Mouse (Mus musculus): Measurements from ENCODE around the gene Mxd3. TPM values are rescaled to one million over a fixed set of nuclear protein-coding genes. Genes with fewer than 3 reads are reported as not detected.
A peak's percentile ranks its signal among the peaks of the same experiment; 100 is the strongest.

Mxd3 gene
- total and polyA plus RNA-seq, 3 experiments: 4.1 to 7.3 (median 6.9) TPM

- H3K9me3 ChIP-seq (replicated peaks; ENCODE audit: low read length): no peaks in the 10 kb centered on the region
- H3K4me1 ChIP-seq (ENCODE audit: control insufficient read depth in 1 of 2, insufficient read depth in 2 of 2): peaks cover 25 to 34% of the 10 kb centered on the region in 2 experiments
- H3K4me2 ChIP-seq (ENCODE audit: insufficient read depth, low read depth, poor library complexity, severe bottlenecking): peak overlapping the region; percentile 55
- dilution Hi-C loops (cut with MboI; ENCODE audit: extremely low pct_ligation_motif_present, extremely low pct_unique_long_range_greater_than_20kb, low sequenced_read_pairs) (no loop called here), in situ Hi-C loops (cut with MboI; ENCODE audit: low pct_ligation_motif_present, low pct_unique_long_range_greater_than_20kb, low sequenced_read_pairs) (no loop called here)
- peak overlapping the region; percentile 33 for H3K9ac ChIP-seq (ENCODE audit: insufficient read depth, low read depth)
- TF ChIP-seq POLR2A (IDR thresholded peaks at IDR 0.05; ENCODE audit: low read depth, low read length) (no peak), NRF1 (IDR thresholded peaks at IDR 0.05; ENCODE audit: low read depth, low read length) (no peak), MYC (IDR thresholded peaks at IDR 0.05; ENCODE audit: low read depth, low read length) (no peak)
- peak overlapping the region; percentile 61 to 71 (median 63) for H3K4me3 ChIP-seq (replicated peaks in 1 of 3; ENCODE audit: low read depth in 2 of 3, low read length in 2 of 3, poor library complexity in 1 of 3)
- no peak overlapping the region for H3K27ac ChIP-seq (ENCODE audit: insufficient read depth, low read depth)
- no peaks in the 10 kb centered on the region for H3K27me3 ChIP-seq (replicated peaks)
- peaks cover 20 to 22% of the 10 kb centered on the region in 2 experiments for H3K36me3 ChIP-seq (replicated peaks in 1 of 2; ENCODE audit: control insufficient read depth in 1 of 2, insufficient read depth in 1 of 2, low read length in 1 of 2)
- H3K79me2 ChIP-seq (replicated peaks; ENCODE audit: control insufficient read depth, extremely low read depth, insufficient read depth, poor library complexity, severe bottlenecking): no peaks in the 10 kb centered on the region; the same call in 1 of the 2 replicates
- DNase-seq (ENCODE audit: extremely low read depth): no peak
These were observed 427 bp downstream of the Mxd3 start for GRCm38 (mm10) chr13:55329109-55329682.

DNA sequence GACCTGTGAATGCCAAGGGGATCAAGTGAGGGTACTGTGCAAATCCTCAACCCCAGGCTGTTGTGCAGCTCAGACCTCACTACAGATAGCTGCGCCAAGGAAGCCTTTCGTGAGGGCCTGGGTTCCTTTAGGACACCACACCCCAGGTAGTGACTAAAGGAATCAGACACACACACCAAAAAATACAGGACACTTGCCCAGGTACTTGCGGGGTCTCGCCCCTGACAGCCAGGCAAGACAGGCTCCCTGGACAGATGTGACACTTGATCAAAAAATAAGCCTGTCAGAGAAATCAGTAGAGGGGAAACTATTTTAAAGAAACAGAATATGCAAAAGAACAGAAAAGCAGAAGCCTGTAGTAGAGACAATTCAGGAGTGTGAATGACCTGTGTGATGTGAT lies 982 bp downstream of the Mxd3 start:
- Histone ChIP-seq H3K4me1 (ENCODE audit: control insufficient read depth in 1 of 2, insufficient read depth in 2 of 2) (peaks cover 27 to 39% of the 10 kb centered on the region in 2 experiments), H3K4me2 (ENCODE audit: insufficient read depth, low read depth, poor library complexity, severe bottlenecking) (peak overlapping the region; percentile 55; the same call in 1 of the 2 replicates), H3K79me2 (replicated peaks; ENCODE audit: control insufficient read depth, extremely low read depth, insufficient read depth, poor library complexity, severe bottlenecking) (peaks cover 5% of the 10 kb centered on the region), H3K36me3 (replicated peaks in 1 of 2; ENCODE audit: control insufficient read depth in 1 of 2, insufficient read depth in 1 of 2, low read length in 1 of 2) (peaks cover 26 to 28% of the 10 kb centered on the region in 2 experiments), H3K9ac (ENCODE audit: insufficient read depth, low read depth) (no peak overlapping the region), H3K27ac (ENCODE audit: insufficient read depth, low read depth) (no peak overlapping the region), H3K4me3 (replicated peaks in 1 of 3; ENCODE audit: low read depth in 2 of 3, low read length in 2 of 3, poor library complexity in 1 of 3) (peak overlapping the region in 1 of 3 experiments; percentile 71), H3K27me3 (replicated peaks) (no peaks in the 10 kb centered on the region), H3K9me3 (replicated peaks; ENCODE audit: low read length) (no peaks in the 10 kb centered on the region)
- no peak for DNase-seq (ENCODE audit: extremely low read depth)
- TF ChIP-seq GABPA (IDR thresholded peaks at IDR 0.05; ENCODE audit: insufficient replicate concordance, low read depth, low read length) (no peak), RAD21 (IDR thresholded peaks at IDR 0.05; ENCODE audit: low read depth, low read length) (no peak), BHLHE40 (IDR thresholded peaks at IDR 0.05; ENCODE audit: low read depth, low read length) (no peak), KAT2A (IDR thresholded peaks at IDR 0.05; ENCODE audit: insufficient replicate concordance, low read length) (no peak), EP300 (IDR thresholded peaks at IDR 0.05; ENCODE audit: low read length) (no peak), CTCF (conservative IDR thresholded peaks at IDR 0.05 in 1 of 2, IDR thresholded peaks at IDR 0.05 in 1 of 2; ENCODE audit: low read depth in 2 of 2, low read length in 2 of 2) (no peak), HCFC1 (IDR thresholded peaks at IDR 0.05; ENCODE audit: low read depth, low read length) (no peak), MEF2A (IDR thresholded peaks at IDR 0.05; ENCODE audit: borderline replicate concordance, low read depth, low read length) (no peak), MXI1 (IDR thresholded peaks at IDR 0.05; ENCODE audit: low read depth, low read length) (no peak), MAZ (IDR thresholded peaks at IDR 0.05; ENCODE audit: low read depth, low read length) (no peak), SIN3A (IDR thresholded peaks at IDR 0.05; ENCODE audit: low read length) (no peak), ZKSCAN1 (IDR thresholded peaks at IDR 0.05; ENCODE audit: borderline replicate concordance, low read depth, low read length) (no peak), JUND (conservative IDR thresholded peaks at IDR 0.05; ENCODE audit: low read depth, low read length) (no peak), USF1 (IDR thresholded peaks at IDR 0.05; ENCODE audit: low read depth, low read length) (no peak), MYC (IDR thresholded peaks at IDR 0.05; ENCODE audit: low read depth, low read length) (no peak), E2F4 (IDR thresholded peaks at IDR 0.05; ENCODE audit: insufficient replicate concordance, low read depth, low read length) (no peak), SMC3 (IDR thresholded peaks at IDR 0.05; ENCODE audit: low read depth, low read length) (no peak), ELF1 (IDR thresholded peaks at IDR 0.05; ENCODE audit: low read depth, low read length) (no peak), ZNF384 (IDR thresholded peaks at IDR 0.05; ENCODE audit: low read depth, low read length) (no peak), ZC3H11A (IDR thresholded peaks at IDR 0.05; ENCODE audit: low read depth, low read length) (no peak)
- dilution Hi-C loops (cut with MboI; ENCODE audit: extremely low pct_ligation_motif_present, extremely low pct_unique_long_range_greater_than_20kb, low sequenced_read_pairs) (no loop called here), in situ Hi-C loops (cut with MboI; ENCODE audit: low pct_ligation_motif_present, low pct_unique_long_range_greater_than_20kb, low sequenced_read_pairs) (no loop called here)
